Mouse (Mus musculus) cerebral cortex, adult 2 months (tissue): ENCODE data around the gene Jchain.

Experiments used
- WGBS: fragments of 180-500 bp; shearing (Covaris S2); methylation state at CpG from one replicate; pipeline ENCODE4 v1.1.7; 2018; 5-methylcytosine and 5-hydroxymethylcytosine counted together

Jchain gene

DNA sequence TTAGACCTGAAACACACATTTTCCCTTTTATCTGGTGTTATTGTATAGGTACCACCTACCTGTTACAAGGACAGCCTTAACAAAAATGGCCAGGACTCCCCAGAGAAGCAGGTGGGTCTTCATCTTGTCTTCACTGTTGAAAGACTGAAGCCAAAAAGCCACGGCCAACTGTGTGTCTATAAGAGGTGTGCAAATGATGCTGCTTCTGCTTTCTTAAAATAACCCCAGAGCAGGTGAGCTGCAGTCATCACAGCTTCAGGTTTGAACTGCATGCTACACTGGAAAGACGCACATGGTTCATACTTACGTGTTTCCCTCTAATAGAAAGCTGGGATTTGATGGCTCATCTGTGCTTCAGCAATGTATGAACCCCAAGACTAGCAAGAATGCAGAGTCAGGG lies at the start of gene Jchain:
Jchain (minus strand) TSS at position 235 of the 400 bp plus-strand sequence.
- 90% methylated on average over 3 of the region's 3 CpGs for WGBS

DNA sequence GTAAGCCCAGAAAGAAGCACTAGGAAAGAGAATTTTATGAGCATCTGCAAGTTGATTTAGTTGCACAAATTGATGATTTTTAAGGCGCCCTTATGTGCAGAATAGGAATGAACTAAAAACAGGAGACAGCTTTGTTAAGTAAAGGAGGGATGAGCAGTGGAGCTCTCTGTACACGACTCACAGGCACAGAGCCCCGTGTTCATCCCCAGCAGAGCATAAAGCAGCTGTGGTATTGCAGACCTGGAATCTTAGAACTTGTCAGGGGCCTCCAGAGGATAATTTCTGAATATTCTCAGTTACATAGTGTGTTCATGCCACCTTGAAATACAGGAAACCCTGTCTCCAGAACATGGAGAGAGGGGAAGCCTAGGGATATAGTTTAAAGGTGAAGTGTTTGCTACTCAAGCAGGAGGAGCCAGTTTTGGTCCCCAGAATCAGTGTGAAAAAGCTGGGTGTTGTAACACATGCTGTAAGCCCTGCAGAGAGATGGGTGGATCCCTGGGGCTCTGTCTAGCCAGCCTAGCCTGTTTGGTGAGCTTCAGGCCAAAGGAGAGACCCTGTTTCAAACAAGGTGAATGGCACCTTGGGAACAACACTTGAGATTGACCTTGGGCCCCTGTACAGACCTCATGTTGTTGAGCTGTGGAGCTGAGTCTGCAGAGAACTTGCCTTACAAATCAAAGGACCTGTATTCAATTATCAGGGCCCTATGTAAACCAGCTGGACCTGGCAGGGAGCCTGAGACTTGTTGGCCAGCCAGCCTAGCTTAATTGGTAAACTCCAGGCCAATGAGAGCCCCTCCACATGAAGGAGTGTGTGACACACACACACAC lies 48.0 kb upstream of the Jchain start:
- 35% methylated on average over 3 of the region's 3 CpGs for WGBS

- WGBS, result 68% methylated on average over 3 of the region's 3 CpGs
These were observed 47.1 kb upstream of the Jchain start for GRCm38 (mm10) chr5:88574829-88575228.

GRCm38 (mm10) chr5:88569541-88569940 lies 41.9 kb upstream of the Jchain start:
- WGBS, result 83% methylated on average over 3 of the region's 3 CpGs

DNA sequence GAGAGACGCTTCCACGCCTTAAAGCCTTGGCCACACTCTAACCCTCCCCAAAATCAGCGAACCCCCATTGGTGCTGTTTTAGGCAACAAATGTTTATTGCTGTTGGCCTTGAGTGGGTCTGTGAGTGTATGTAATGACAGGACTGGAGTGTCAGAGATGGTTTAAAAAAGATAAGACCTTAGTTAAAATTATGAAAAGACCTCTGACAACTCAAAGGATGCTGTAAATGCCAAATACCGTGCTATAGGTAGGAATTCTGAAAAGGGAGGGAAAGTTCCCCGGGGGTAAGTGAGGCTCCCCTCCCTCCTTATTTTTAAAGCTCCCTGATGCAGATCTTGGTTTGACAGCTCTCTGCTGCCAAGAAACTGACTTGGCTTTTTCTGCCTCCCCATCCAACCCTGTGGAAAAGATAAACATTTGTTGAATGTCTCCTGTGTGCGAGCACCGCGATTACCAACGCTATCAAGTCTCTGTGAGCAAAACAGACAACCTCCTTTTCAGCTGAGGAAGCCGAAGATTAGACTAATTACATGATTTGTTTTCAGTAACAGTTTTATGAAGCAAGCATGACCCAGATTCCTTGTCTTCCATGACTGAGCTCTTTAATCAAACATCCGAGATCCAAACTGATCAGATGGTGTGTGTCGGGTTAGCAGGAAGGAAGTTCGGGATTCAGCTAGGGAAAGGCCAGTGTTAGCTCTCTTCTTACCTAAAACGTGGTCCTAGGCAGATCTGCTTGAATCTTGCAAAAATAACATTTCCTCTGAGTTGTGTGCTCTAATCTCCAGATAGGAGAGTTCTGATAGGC lies 38.5 kb upstream of the Jchain start:
- WGBS, result 5% methylated on average over 14 of the region's 14 CpGs

- WGBS, result under 1% methylated on average over 113 of the region's 119 CpGs
These were observed 37.7 kb upstream of the Jchain start for GRCm38 (mm10) chr5:88565148-88566033.

DNA sequence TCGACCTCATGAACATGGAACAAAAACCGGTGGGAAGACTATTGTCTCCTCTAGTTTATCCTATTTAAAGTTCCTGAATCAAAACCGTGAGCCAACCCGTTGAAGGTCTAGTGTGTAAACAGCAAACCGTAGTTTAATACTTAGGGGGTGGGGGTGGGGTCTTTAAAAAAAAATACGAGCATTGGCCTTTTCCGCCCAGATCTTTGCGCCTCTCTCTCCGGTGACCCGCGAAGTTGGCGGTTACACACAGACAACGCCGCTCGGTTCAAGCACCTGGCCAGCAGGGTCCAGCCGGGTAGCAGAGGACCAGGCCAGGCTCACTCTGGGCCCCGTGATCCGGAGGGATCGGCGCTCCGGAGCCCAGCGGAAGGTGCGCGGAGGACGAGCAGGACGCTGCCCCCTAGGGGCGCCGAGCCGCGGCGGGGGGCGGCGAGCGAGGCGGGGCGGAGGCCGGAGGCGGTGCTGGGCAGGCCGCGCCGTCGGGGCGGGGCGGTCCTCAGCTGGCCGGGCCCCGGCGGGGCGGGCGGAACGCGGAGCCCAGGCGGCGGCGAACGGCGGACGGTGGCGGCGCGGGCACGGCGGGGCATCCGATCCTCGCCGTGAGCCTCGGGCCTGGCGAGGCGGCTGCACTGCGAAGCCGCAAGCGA lies 36.9 kb upstream of the Jchain start, which contains the start of gene Rufy3:
Rufy3 (plus strand) TSS at position 540 of the 647 bp plus-strand sequence.
- 1% methylated on average over 63 of the region's 71 CpGs for WGBS

GRCm38 (mm10) chr5:88562863-88563780 lies 35.4 kb upstream of the Jchain start:
- 82% methylated on average over 8 of the region's 8 CpGs for whole genome bisulfite sequencing

DNA sequence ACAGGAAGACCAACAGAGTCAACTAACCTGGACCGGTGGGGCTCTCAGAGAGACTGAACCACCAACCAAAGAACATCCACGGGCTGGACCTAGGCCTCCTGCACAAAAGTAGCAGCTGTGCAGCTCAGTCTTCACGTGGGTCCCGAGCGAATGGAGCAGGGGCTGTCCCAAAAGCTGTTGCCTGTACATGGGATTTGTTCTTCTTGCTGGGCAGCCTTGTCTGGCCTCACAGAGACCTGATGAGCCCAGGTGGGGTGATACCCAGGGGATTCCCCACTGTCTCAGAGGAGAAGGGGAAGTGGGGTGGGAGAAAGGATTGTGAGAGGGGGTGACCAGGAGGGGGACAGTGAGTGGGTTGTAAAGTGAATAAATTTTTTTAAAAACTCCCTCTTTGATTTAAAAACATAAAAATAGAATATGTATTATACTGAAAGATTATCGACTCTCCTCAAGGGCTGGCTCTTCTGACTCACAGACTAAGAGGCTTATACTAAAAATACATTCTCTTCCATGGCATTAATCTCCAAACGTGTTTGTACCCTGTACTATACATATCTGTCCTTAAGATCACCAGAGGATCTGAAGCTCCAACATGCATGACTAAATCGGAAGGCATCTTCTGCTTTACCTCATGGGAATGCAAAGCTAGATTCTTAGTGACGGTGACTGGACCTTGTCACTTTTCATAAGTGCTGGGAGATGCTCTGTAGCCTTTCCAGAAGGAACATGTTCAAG lies 33.6 kb upstream of the Jchain start:
- 73% methylated on average over 9 of the region's 9 CpGs for WGBS

DNA sequence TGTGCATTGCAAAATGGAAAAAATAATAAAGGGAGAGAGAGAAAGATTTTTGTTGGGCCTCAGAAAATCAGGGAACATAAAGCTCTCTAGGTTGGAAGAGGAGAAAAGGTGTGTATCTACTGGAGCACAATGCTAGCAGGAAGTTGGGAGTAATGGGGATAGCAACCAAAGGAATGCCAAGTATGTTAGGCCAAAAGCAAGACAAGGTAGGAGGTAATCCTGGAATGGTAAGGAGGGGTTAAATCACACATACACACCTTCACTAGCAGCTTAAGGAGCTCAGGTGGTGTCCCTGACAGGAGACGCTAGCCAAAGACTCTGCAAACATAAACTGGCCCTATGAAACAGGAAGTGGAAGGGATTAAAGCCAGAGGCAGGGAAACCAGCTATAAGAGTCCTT lies 31.3 kb upstream of the Jchain start:
- 53% methylated on average over 1 of the region's 1 CpGs for WGBS

GRCm38 (mm10) chr5:88554086-88554886 lies 26.6 kb upstream of the Jchain start, which contains the start of gene Utp3:
TSS of gene Utp3 (plus strand) at chr5:88554462.
- under 1% methylated on average over 76 of the region's 76 CpGs for WGBS

DNA sequence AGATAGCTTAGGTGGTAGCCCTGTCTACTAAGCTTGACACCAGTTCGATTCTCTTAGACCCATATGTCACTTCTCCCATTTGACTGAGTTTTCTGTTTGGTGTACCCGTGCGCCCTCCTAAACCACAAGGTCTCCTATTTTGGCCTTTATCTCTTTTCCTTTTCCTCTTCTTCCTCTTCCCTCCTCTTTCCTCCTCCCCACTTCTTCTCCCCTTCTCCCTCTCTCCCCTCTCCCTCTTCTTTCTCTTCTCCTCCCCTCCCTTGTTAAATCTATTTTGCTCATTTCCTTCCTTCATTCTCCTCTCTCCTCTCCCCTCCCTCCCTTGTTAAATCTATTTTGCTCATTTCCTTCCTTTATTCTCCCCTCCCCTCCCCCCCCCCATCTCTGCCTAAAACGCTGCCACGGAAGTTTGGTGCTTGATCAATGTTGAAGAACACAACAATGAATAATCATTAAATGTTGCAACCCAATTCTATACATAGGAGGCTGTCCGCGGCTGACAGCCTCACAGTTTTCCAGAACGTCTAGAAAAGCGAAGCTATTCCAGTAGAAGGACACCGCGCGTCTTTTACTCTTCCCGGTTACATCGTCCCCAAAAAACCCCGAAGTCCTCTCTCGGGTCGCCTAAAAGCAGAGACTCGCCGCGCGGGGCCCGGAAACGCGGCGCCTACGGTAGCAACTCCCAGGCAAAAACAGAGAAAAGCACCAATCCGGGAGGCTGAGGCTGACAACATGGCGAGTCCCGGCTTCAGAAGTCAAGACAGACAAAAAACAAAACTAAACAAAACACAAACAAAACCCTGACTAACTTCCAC lies 25.8 kb upstream of the Jchain start:
- WGBS, result 6% methylated on average over 29 of the region's 29 CpGs

GRCm38 (mm10) chr5:88545536-88545935 lies 17.8 kb upstream of the Jchain start:
- WGBS, result 79% methylated on average over 7 of the region's 7 CpGs

DNA sequence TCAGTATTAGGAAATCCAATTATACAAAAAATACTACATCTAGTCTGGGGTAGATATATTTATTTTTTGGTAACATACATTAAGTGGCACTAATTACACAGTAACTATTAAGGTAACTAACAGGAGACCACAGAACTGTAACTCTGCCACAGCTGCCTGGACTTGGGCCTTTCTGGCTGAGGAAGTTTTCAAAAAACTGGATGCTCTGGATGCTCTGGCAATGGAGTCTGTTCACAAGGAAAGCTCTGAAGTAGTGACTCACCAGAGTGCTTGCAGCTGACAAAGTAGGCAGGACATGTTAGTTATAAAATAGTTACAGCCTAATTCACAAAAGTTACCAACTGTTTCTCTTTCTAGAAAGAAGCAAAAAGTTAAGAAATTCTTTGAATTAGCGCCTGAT lies 16.7 kb upstream of the Jchain start:
- 78% methylated on average over 1 of the region's 1 CpGs for WGBS

GRCm38 (mm10) chr5:88542651-88543282 lies 15.1 kb upstream of the Jchain start:
- 50% methylated on average over 5 of the region's 5 CpGs for WGBS

DNA sequence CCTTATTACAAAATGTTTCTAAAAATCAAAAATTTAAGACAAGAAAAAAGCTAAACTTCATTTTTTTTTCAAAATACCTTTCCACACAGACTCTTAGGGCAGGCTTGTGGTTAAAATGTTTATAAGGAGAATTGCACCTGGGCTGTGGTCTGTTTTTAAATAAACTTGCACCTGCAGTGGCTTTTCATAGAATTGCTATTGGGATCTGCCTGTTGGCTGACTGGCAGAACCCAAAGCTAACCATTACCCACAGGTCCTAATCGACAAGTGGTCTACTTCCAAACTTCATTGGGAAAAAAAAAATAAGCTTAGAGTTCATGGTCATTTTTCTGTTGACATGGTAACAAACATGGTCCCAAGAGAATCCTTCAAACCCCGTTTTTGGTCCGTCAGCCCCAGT lies 7.0 kb upstream of the Jchain start:
- 69% methylated on average over 3 of the region's 3 CpGs for WGBS

GRCm38 (mm10) chr5:88530908-88531307 lies 3.2 kb upstream of the Jchain start:
- WGBS, result 53% methylated on average over 1 of the region's 1 CpGs
